10 mouse cellular contexts compared by ENCODE assay signal in the genomic region with DNA sequence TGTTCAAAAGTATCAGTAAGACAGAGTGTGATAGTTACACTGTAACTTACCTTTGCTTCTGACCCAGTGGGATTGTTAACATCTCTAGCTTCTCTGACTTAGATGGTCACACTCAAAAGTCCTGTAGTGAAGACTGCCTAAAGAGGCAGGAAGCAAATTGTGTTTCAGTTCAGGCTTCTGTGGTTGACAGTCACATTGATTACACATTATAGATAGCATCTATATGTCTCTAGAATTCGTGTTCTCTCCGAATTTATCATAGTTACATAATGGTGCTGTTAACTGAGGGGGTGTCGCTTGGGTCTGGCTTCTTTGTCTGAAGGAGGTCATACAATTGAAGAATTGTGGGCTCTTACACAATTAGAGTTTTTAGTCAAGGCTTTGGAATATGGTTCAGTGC. TPM values are rescaled to one million over a fixed set of nuclear protein-coding genes. Genes with fewer than 3 reads are reported as not detected.
DNase-seq lines count a peak whose midpoint lies in the region; ATAC-seq and TF ChIP-seq lines count a peak whose summit lies in the region.
"Had no signal": no experiment of that assay in that cellular context is flagged by ENCODE, and none has a peak within 500 bp of the region (broad histone marks: within the 10 kb centered on the region; RNA-seq: fewer than 3 reads in every experiment).

No protein-coding gene starts in this region.

- TF ChIP-seq CTCF in bone marrow macrophage, adult 2 months (IDR thresholded peaks at IDR 0.05; ENCODE audit: low read depth, low read length) = no peak

- H3K4me2 ChIP-seq in heart, embryonic 13.5 days = peak overlapping the region; percentile 82
- H3K4me2 ChIP-seq in hindbrain, embryonic 15.5 days = peak overlapping the region; percentile 70
- peak overlapping the region; percentile 69 for H3K4me2 ChIP-seq in midbrain, embryonic 13.5 days (replicated peaks)

- H3K27ac ChIP-seq in heart, embryonic 13.5 days (replicated peaks) = no peak overlapping the region
- no peak overlapping the region for H3K27ac ChIP-seq in bone marrow macrophage, adult 2 months (ENCODE audit: insufficient read depth, low read depth, low read length)
- H3K27ac ChIP-seq in hindbrain, embryonic 15.5 days (replicated peaks) = no peak overlapping the region
- no peak overlapping the region for H3K27ac ChIP-seq in midbrain, embryonic 13.5 days

- TF ChIP-seq POLR2A in bone marrow macrophage, adult 2 months (IDR thresholded peaks at IDR 0.05; ENCODE audit: borderline replicate concordance, low read depth, low read length) = no peak

- H3K4me3 ChIP-seq in heart, embryonic 13.5 days = peak overlapping the region; percentile 100
- peak overlapping the region; percentile 37 for H3K4me3 ChIP-seq in bone marrow macrophage, adult 2 months (ENCODE audit: insufficient read depth, low read length)
- peak overlapping the region; percentile 96 for H3K4me3 ChIP-seq in hindbrain, embryonic 15.5 days
- peak overlapping the region; percentile 99 for H3K4me3 ChIP-seq in midbrain, embryonic 13.5 days (replicated peaks)

- H3K27me3 ChIP-seq in heart, embryonic 13.5 days (replicated peaks) = no peaks in the 10 kb centered on the region
- no peaks in the 10 kb centered on the region for H3K27me3 ChIP-seq in hindbrain, embryonic 15.5 days
- H3K27me3 ChIP-seq in midbrain, embryonic 13.5 days = no peaks in the 10 kb centered on the region
- H3K27me3 ChIP-seq: Patski had no signal

- WGBS in heart, embryonic 13.5 days = 35% methylated on average over 3 of the region's 3 CpGs
- WGBS in hindbrain, embryonic 15.5 days = 39% methylated on average over 3 of the region's 3 CpGs
- WGBS in midbrain, embryonic 13.5 days = 57% methylated on average over 3 of the region's 3 CpGs

- intact Hi-C loops in heart, postnatal 36 days (cut with DNase I) = no loop called here

- H3K36me3 ChIP-seq in heart, embryonic 13.5 days = peaks cover 39% of the 10 kb centered on the region
- H3K36me3 ChIP-seq in hindbrain, embryonic 15.5 days = peaks cover 25% of the 10 kb centered on the region; the same call in 1 of the 2 replicates
- peaks cover 25% of the 10 kb centered on the region; the same call in 1 of the 2 replicates for H3K36me3 ChIP-seq in midbrain, embryonic 13.5 days

- H3K9me3 ChIP-seq in heart, embryonic 13.5 days = no peaks in the 10 kb centered on the region
- H3K9me3 ChIP-seq in hindbrain, embryonic 15.5 days = no peaks in the 10 kb centered on the region
- no peaks in the 10 kb centered on the region for H3K9me3 ChIP-seq in midbrain, embryonic 13.5 days

- DNase-seq in heart, postnatal 36 days = no peak
- no peak for DNase-seq in layer of hippocampus, adult 11-12 months (ENCODE audit: low spot score)
- DNase-seq in urinary bladder, adult 18-20 months (ENCODE audit: low spot score in 2 of 2) = no peak
- DNase-seq in kidney, adult 8-10 months = no peak
- DNase-seq: thymus, postnatal 36 days had no signal

- ATAC-seq in heart, embryonic 13.5 days (ENCODE audit: extremely low read depth, insufficient number of reproducible peaks, low FRiP score, low TSS enrichment) = no peak
- ATAC-seq in hindbrain, embryonic 15.5 days (ENCODE audit: low FRiP score, low read depth) = no peak
- ATAC-seq in midbrain, embryonic 13.5 days = no peak

- H3K9ac ChIP-seq in heart, embryonic 13.5 days = peak overlapping the region; percentile 100
- peak overlapping the region; percentile 96 for H3K9ac ChIP-seq in hindbrain, embryonic 15.5 days
- H3K9ac ChIP-seq in midbrain, embryonic 13.5 days (replicated peaks) = peak overlapping the region; percentile 98

- H3K4me1 ChIP-seq in heart, embryonic 13.5 days = peaks cover 42% of the 10 kb centered on the region
- H3K4me1 ChIP-seq in bone marrow macrophage, adult 2 months (ENCODE audit: control insufficient read depth, insufficient read depth, low read length) = peaks cover 25% of the 10 kb centered on the region
- peaks cover 51% of the 10 kb centered on the region for H3K4me1 ChIP-seq in hindbrain, embryonic 15.5 days (replicated peaks)
- peaks cover 46% of the 10 kb centered on the region for H3K4me1 ChIP-seq in midbrain, embryonic 13.5 days (replicated peaks)

RNA-seq across cellular contexts. Expression of a gene that starts 1.5 kb away (rescaled TPM):
- polyA plus RNA-seq in heart, embryonic 13.5 days (2015; fragmentation: Nextera tagmentation; extraction: Ambion mirVana) = 2.2 and 2.7 TPM in 2 replicates
- total RNA-seq in heart, postnatal 36 days (2021) = 1 to 10 TPM; 3.9 to 4.4 TPM
- polyA plus RNA-seq in bone marrow macrophage, adult 2 months (2012; ENCODE audit: insufficient read depth, insufficient read length, missing spikeins) = 0.80 and 1.5 TPM in 2 replicates
- 5.3 and 6.2 TPM in 2 replicates for polyA plus RNA-seq in hindbrain, embryonic 15.5 days (2015; fragmentation: Nextera tagmentation; extraction: Ambion mirVana)
- 5.0 and 5.3 TPM in 2 replicates for polyA plus RNA-seq in midbrain, embryonic 13.5 days (2015; fragmentation: Nextera tagmentation; extraction: Ambion mirVana)

RNA-seq across cellular contexts. Expression of a gene that starts 1.5 kb away (rescaled TPM):
- polyA plus RNA-seq in heart, embryonic 13.5 days (2015; fragmentation: Nextera tagmentation; extraction: Ambion mirVana) = 524 and 560 TPM in 2 replicates
- 100 to 1,000 TPM; 121 to 152 TPM for total RNA-seq in heart, postnatal 36 days (2021)
- 360 and 362 TPM in 2 replicates for polyA plus RNA-seq in bone marrow macrophage, adult 2 months (2012; ENCODE audit: insufficient read depth, insufficient read length, missing spikeins)
- polyA plus RNA-seq in hindbrain, embryonic 15.5 days (2015; fragmentation: Nextera tagmentation; extraction: Ambion mirVana) = 377 and 390 TPM in 2 replicates
- 373 and 395 TPM in 2 replicates for polyA plus RNA-seq in midbrain, embryonic 13.5 days (2015; fragmentation: Nextera tagmentation; extraction: Ambion mirVana)

RNA-seq across cellular contexts. Expression of a gene that starts 28.1 kb away (rescaled TPM):
- not detected in 2 replicates for polyA plus RNA-seq in heart, embryonic 13.5 days (2015; fragmentation: Nextera tagmentation; extraction: Ambion mirVana)
- not detected for total RNA-seq in heart, postnatal 36 days (2021)
- polyA plus RNA-seq in bone marrow macrophage, adult 2 months (2012; ENCODE audit: insufficient read depth, insufficient read length, missing spikeins) = not detected in 2 replicates
- polyA plus RNA-seq in hindbrain, embryonic 15.5 days (2015; fragmentation: Nextera tagmentation; extraction: Ambion mirVana) = 0.04 and 0.17 TPM in 2 replicates
- polyA plus RNA-seq in midbrain, embryonic 13.5 days (2015; fragmentation: Nextera tagmentation; extraction: Ambion mirVana) = 0.04 TPM in 1 of 2 replicates, not detected in the other
- polyA plus RNA-seq: Patski had no signal

RNA-seq across cellular contexts. Expression of a gene that starts 29.0 kb away (rescaled TPM):
- polyA plus RNA-seq in heart, embryonic 13.5 days (2015; fragmentation: Nextera tagmentation; extraction: Ambion mirVana) = 1.4 and 1.6 TPM in 2 replicates
- total RNA-seq in heart, postnatal 36 days (2021) = not detected
- 0.92 TPM in 1 of 2 replicates, not detected in the other for polyA plus RNA-seq in bone marrow macrophage, adult 2 months (2012; ENCODE audit: insufficient read depth, insufficient read length, missing spikeins)
- 2.2 and 2.4 TPM in 2 replicates for polyA plus RNA-seq in hindbrain, embryonic 15.5 days (2015; fragmentation: Nextera tagmentation; extraction: Ambion mirVana)
- 2.2 and 2.4 TPM in 2 replicates for polyA plus RNA-seq in midbrain, embryonic 13.5 days (2015; fragmentation: Nextera tagmentation; extraction: Ambion mirVana)

RNA-seq across cellular contexts. Expression of a gene that starts 33.9 kb away (rescaled TPM):
- 522 and 573 TPM in 2 replicates for polyA plus RNA-seq in heart, embryonic 13.5 days (2015; fragmentation: Nextera tagmentation; extraction: Ambion mirVana)
- 100 to 1,000 TPM; 376 to 394 TPM for total RNA-seq in heart, postnatal 36 days (2021)
- 547 and 575 TPM in 2 replicates for polyA plus RNA-seq in bone marrow macrophage, adult 2 months (2012; ENCODE audit: insufficient read depth, insufficient read length, missing spikeins)
- 281 and 313 TPM in 2 replicates for polyA plus RNA-seq in hindbrain, embryonic 15.5 days (2015; fragmentation: Nextera tagmentation; extraction: Ambion mirVana)
- 388 and 391 TPM in 2 replicates for polyA plus RNA-seq in midbrain, embryonic 13.5 days (2015; fragmentation: Nextera tagmentation; extraction: Ambion mirVana)

Comparison
In these comparisons a context has a peak if more than half of its experiments do, and no peak if none do; other contexts are left out.
1. H3K4me3 ChIP-seq: peak in every context shown above with its lines; median percentile 100 in heart, embryonic 13.5 days; 99 in midbrain, embryonic 13.5 days; 96 in hindbrain, embryonic 15.5 days; 37 in bone marrow macrophage, adult 2 months.